Mouse (Mus musculus): ENCODE measurements around the gene Cryl1. TPM values are rescaled to one million over a fixed set of nuclear protein-coding genes. Genes with fewer than 3 reads are reported as not detected.
A peak's percentile ranks its signal among the peaks of the same experiment; 100 is the strongest.

Gene Cryl1
- total RNA-seq (2014; fragmentation: Nextera tagmentation) = 12.6 and 15.0 TPM in 2 replicates
- 21.4 and 22.1 TPM in 2 replicates for total RNA-seq (2017)
- polyA plus RNA-seq (2012) = 9.7 and 10.2 TPM in 2 replicates

GRCm38 (mm10) chr14:57398065-57398757 is at the start of gene Cryl1:
Cryl1 (minus strand) TSS chr14:57398529.
- no peaks in the 10 kb centered on the region for H3K27me3 ChIP-seq (ENCODE audit: insufficient read depth, low read length)
- peaks cover 4% of the 10 kb centered on the region for H3K36me3 ChIP-seq (replicated peaks)
- no peaks in the 10 kb centered on the region for H3K9me3 ChIP-seq (replicated peaks)
- peak; percentile 100 for ATAC-seq (ENCODE audit: extremely low read depth, insufficient number of reproducible peaks, low FRiP score, poor library complexity, severe bottlenecking)
- DNase-seq (ENCODE audit: low spot score) = peak; percentile 91
- H3K4me3 ChIP-seq (ENCODE audit: low read depth, low read length) = peak within 1 kb of the TSS; percentile 84
- H3K4me1 ChIP-seq (ENCODE audit: insufficient read depth, low read depth, low read length) = peaks cover 29% of the 10 kb centered on the region
- TF ChIP-seq TAL1 (conservative IDR thresholded peaks at IDR 0.05; ENCODE audit: low read depth, low read length) (no peak), GATA2 (IDR thresholded peaks at IDR 0.05; ENCODE audit: borderline replicate concordance, low read depth, low read length) (no peak), GATA1 (IDR thresholded peaks at IDR 0.05; ENCODE audit: borderline replicate concordance, low read length) (no peak)

- TF ChIP-seq GATA1 (IDR thresholded peaks at IDR 0.05; ENCODE audit: borderline replicate concordance, low read length) = no peak
- H3K36me3 ChIP-seq (replicated peaks) = peaks cover 15% of the 10 kb centered on the region
- no peak for ATAC-seq (ENCODE audit: extremely low read depth, insufficient number of reproducible peaks, low FRiP score, poor library complexity, severe bottlenecking)
Measured at GRCm38 (mm10) chr14:57430451-57430850, 32.1 kb upstream of the Cryl1 start.

GRCm38 (mm10) chr14:57424212-57424561 is 25.9 kb upstream of the Cryl1 start:
- Histone ChIP-seq H3K36me3 (replicated peaks) (no peaks in the 10 kb centered on the region), H3K27me3 (ENCODE audit: insufficient read depth, low read length) (no peaks in the 10 kb centered on the region), H3K4me3 (ENCODE audit: low read depth, low read length) (peak overlapping the region; percentile 97), H3K4me1 (ENCODE audit: insufficient read depth, low read depth, low read length) (peaks cover 15% of the 10 kb centered on the region), H3K9me3 (replicated peaks) (no peaks in the 10 kb centered on the region)
- TF ChIP-seq GATA1 (IDR thresholded peaks at IDR 0.05; ENCODE audit: borderline replicate concordance, low read length) = no peak
- no peak for TF ChIP-seq GATA2 (IDR thresholded peaks at IDR 0.05; ENCODE audit: borderline replicate concordance, low read depth, low read length)
- TF ChIP-seq POLR2AphosphoS5 (IDR thresholded peaks at IDR 0.05; ENCODE audit: insufficient replicate concordance, low read depth, low read length) = no peak
- TF ChIP-seq CTCF (IDR thresholded peaks at IDR 0.05; ENCODE audit: low read depth, low read length) = no peak
- TF ChIP-seq TAL1 (conservative IDR thresholded peaks at IDR 0.05; ENCODE audit: low read depth, low read length) = no peak
- ATAC-seq (ENCODE audit: extremely low read depth, insufficient number of reproducible peaks, low FRiP score, poor library complexity, severe bottlenecking) = no peak
- peak; percentile 18 for DNase-seq (ENCODE audit: low spot score)

More at GRCm38 (mm10) chr14:57430451-57430850, 32.1 kb upstream of the Cryl1 start:
- Histone ChIP-seq H3K27me3 (ENCODE audit: insufficient read depth, low read length) (no peaks in the 10 kb centered on the region), H3K4me1 (ENCODE audit: insufficient read depth, low read depth, low read length) (peaks cover 7% of the 10 kb centered on the region), H3K9me3 (replicated peaks) (no peaks in the 10 kb centered on the region), H3K4me3 (ENCODE audit: low read depth, low read length) (no peak overlapping the region)
- no peak for DNase-seq (ENCODE audit: low spot score)

GRCm38 (mm10) chr14:57423432-57424211 is 25.3 kb upstream of the Cryl1 start, which contains the start of gene Ift88:
Ift88 (plus strand) TSS chr14:57424062.
- DNase-seq (ENCODE audit: low spot score) (peak; percentile 79), ATAC-seq (ENCODE audit: extremely low read depth, insufficient number of reproducible peaks, low FRiP score, poor library complexity, severe bottlenecking) (peak; percentile 95)
- Histone ChIP-seq H3K9me3 (replicated peaks) (no peaks in the 10 kb centered on the region), H3K36me3 (replicated peaks) (no peaks in the 10 kb centered on the region), H3K27me3 (ENCODE audit: insufficient read depth, low read length) (no peaks in the 10 kb centered on the region), H3K4me1 (ENCODE audit: insufficient read depth, low read depth, low read length) (peaks cover 13% of the 10 kb centered on the region), H3K4me3 (ENCODE audit: low read depth, low read length) (peak within 1 kb of the TSS; percentile 97)
- TF ChIP-seq TAL1 (conservative IDR thresholded peaks at IDR 0.05; ENCODE audit: low read depth, low read length) = no peak
- no peak for TF ChIP-seq CTCF (IDR thresholded peaks at IDR 0.05; ENCODE audit: low read depth, low read length)
- no peak for TF ChIP-seq POLR2AphosphoS5 (IDR thresholded peaks at IDR 0.05; ENCODE audit: insufficient replicate concordance, low read depth, low read length)
- TF ChIP-seq GATA2 (IDR thresholded peaks at IDR 0.05; ENCODE audit: borderline replicate concordance, low read depth, low read length) = no peak
- no peak for TF ChIP-seq GATA1 (IDR thresholded peaks at IDR 0.05; ENCODE audit: borderline replicate concordance, low read length)

- DNase-seq (ENCODE audit: low spot score) (no peak), ATAC-seq (ENCODE audit: extremely low read depth, insufficient number of reproducible peaks, low FRiP score, poor library complexity, severe bottlenecking) (no peak)
- TF ChIP-seq POLR2AphosphoS5 (IDR thresholded peaks at IDR 0.05; ENCODE audit: insufficient replicate concordance, low read depth, low read length) = no peak
- TF ChIP-seq CTCF (IDR thresholded peaks at IDR 0.05; ENCODE audit: low read depth, low read length) = no peak
- TF ChIP-seq TAL1 (conservative IDR thresholded peaks at IDR 0.05; ENCODE audit: low read depth, low read length) = no peak
- TF ChIP-seq GATA2 (IDR thresholded peaks at IDR 0.05; ENCODE audit: borderline replicate concordance, low read depth, low read length) = no peak
- TF ChIP-seq GATA1 (IDR thresholded peaks at IDR 0.05; ENCODE audit: borderline replicate concordance, low read length) = no peak
- Histone ChIP-seq H3K9me3 (replicated peaks) (no peaks in the 10 kb centered on the region), H3K4me1 (ENCODE audit: insufficient read depth, low read depth, low read length) (peaks cover 2% of the 10 kb centered on the region; the same call in 1 of the 2 replicates), H3K4me3 (ENCODE audit: low read depth, low read length) (no peak overlapping the region), H3K27me3 (ENCODE audit: insufficient read depth, low read length) (peaks cover 9% of the 10 kb centered on the region; the same call in 1 of the 2 replicates), H3K36me3 (replicated peaks) (no peaks in the 10 kb centered on the region)
Measured at GRCm38 (mm10) chr14:57417187-57417586, 18.9 kb upstream of the Cryl1 start.

- ATAC-seq (ENCODE audit: extremely low read depth, insufficient number of reproducible peaks, low FRiP score, poor library complexity, severe bottlenecking) = no peak
- no peak for TF ChIP-seq POLR2AphosphoS5 (IDR thresholded peaks at IDR 0.05; ENCODE audit: insufficient replicate concordance, low read depth, low read length)
- TF ChIP-seq CTCF (IDR thresholded peaks at IDR 0.05; ENCODE audit: low read depth, low read length) = no peak
- no peak for TF ChIP-seq GATA1 (IDR thresholded peaks at IDR 0.05; ENCODE audit: borderline replicate concordance, low read length)
- no peak for TF ChIP-seq TAL1 (conservative IDR thresholded peaks at IDR 0.05; ENCODE audit: low read depth, low read length)
- no peak for TF ChIP-seq GATA2 (IDR thresholded peaks at IDR 0.05; ENCODE audit: borderline replicate concordance, low read depth, low read length)
- Histone ChIP-seq H3K9me3 (replicated peaks) (no peaks in the 10 kb centered on the region), H3K4me1 (ENCODE audit: insufficient read depth, low read depth, low read length) (peaks cover 9% of the 10 kb centered on the region), H3K4me3 (ENCODE audit: low read depth, low read length) (no peak overlapping the region), H3K36me3 (replicated peaks) (no peaks in the 10 kb centered on the region), H3K27me3 (ENCODE audit: insufficient read depth, low read length) (peaks cover 12% of the 10 kb centered on the region)
- no peak for DNase-seq (ENCODE audit: low spot score)
Measured at GRCm38 (mm10) chr14:57412166-57412565, 13.8 kb upstream of the Cryl1 start.

All from G1E (cell line).